Mouse (Mus musculus) mouse trophoblast stem cell (cell line): ENCODE data around the gene Elmo2.

Source experiments
- in situ Hi-C, 2 experiments: fragments of 300-500 bp; cut with MseI, MboI; formaldehyde crosslinking; loops; 2 replicates in 1 of 2; 3 replicates in 1 of 2; pipeline ENCODE4 v1.15.1; 2025

The Elmo2 gene

DNA sequence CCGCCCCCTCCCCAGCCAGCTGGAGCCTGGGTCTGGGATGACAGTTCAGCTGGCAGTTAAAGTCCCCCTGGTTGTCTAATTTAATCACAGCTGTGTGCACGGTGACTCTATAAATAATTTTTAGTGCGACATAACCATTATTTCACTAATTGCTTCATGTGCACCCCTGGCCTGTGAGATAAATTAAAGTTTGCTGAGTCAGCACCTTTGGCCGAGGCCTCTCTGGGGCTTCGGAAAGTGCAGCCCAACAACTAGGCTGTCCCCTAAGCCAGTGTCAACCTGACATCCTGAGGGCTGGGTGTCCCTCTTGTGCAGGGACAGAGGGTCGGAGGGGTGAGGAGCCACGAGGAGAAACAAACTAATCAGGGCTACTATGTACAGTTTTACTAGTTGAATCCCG lies 66.4 kb downstream of the Elmo2 start:
- in situ Hi-C loops = no loop called here

- in situ Hi-C loops = no loop called here
Observed at GRCm38 (mm10) chr2:165258321-165258720, 68.0 kb downstream of the Elmo2 start.

DNA sequence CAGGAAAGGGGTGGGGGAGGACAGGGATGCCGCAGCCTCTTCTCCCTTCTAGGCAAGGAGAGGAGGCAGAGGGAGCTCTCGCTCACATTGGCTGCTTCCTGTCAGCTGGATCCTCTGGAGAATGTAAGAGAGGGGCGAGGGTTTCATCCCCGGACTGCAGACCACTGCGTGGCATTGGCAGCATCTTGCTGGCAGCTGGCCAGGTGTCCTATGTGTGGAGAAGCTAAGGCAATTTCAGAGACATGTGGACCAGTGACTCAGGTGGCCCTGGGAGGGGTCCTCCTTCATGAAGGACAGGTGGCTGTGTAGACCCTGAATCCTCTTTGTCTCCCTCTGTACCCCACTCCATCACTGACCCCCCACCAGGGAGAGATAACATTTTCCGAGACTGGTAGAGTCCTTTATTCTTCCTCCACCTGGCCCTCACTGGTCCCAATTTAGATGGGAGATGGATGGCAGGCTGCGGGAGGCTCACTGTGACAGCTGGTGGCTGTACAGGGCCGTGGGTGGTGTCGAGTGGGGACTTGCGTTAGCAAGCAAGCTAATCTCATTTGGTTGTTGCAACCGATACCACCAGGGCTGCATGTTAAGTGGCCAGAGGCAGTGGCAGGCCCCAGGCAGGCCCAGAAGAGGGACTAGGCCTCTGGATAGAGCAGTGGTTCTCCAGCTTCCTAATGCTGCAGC lies 69.0 kb downstream of the Elmo2 start:
- in situ Hi-C loops = no loop called here

DNA sequence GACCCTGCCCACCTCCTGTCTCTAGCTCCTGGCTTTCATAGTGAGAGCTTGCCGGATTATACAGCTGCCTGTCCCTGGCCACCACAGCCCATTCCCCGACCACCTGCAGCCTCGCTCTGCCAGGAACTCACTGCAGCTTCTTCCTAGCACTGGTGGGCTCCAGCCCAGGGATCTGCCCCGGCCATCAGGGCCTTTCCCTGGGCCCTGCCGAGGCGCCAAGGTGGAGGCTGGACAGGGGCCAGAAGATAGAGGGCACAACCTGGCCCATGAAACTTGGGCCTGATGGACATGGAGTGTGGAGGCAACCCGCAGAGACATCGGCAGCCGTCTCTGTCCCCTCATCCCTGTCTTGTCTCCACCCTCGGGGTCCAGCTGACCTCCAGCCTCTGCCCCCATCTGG lies 70.1 kb downstream of the Elmo2 start:
- in situ Hi-C loops = no loop called here

- in situ Hi-C loops = no loop called here
Observed at GRCm38 (mm10) chr2:165253867-165254266, 72.4 kb downstream of the Elmo2 start.

GRCm38 (mm10) chr2:165253269-165253668 lies 73.0 kb downstream of the Elmo2 start:
- in situ Hi-C loops = no loop called here

- in situ Hi-C loops = no loop called here
Observed at GRCm38 (mm10) chr2:165252801-165253200, 73.5 kb downstream of the Elmo2 start.

DNA sequence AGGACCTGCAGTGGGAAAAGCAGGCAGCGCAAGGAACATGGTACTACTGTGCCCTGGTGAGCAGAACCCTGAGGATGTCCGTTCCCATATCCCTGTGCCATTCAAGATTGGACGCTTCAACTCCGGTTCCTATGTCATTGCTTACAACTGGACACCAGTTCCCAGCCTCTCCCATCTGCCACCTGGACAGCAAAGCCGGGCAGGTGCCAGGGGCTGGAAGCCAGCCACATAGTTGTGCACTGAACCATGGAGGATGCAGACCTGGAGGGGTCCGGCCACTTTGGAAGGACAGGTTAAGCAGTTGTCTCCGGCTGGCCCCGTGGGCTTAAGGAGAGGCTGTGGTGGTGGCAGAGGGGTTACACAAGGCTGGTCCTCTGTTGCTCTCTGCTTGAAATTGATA lies 73.9 kb downstream of the Elmo2 start:
- in situ Hi-C loops = no loop called here

DNA sequence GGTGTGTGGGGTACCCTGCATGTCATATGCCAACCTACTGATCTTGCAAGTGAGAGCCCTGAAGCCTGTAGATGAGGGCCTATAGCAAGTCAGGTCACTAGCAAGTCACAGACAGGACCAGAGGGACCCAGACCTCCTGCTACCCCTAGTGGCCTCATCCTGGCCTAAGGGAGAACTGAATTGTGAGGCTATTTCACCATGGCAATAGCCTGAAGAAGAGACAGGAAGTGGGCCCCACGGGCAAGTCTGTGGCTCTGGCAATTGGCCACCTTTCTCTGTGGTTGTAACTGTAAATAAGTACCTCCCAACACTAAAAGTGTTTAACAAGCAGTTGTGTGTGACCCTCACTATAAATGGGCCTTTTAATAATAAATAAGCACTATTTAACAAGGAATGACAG lies 75.4 kb downstream of the Elmo2 start:
- in situ Hi-C loops = no loop called here

- in situ Hi-C loops = no loop called here
Observed at GRCm38 (mm10) chr2:165248967-165249366, 77.3 kb downstream of the Elmo2 start.

DNA sequence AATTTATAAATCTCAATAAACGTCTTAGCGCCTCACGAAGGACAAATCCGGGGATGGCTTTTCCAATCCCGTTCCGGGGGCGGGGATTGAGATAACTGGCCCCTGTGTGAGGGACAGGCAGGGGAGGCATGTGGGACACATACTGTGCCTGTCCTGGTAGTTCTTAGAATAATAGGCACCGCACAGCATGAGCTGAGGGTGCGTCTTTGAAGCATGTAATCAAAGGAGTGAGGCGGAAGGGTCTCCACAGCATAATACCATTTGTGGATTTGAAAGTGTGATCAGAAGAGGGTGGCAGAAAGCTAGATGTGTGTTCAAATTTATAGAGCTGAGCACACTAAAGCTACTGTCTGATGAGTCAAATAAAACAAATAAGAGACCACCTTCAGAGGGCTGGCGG lies 79.9 kb downstream of the Elmo2 start:
- in situ Hi-C loops = no loop called here

GRCm38 (mm10) chr2:165243122-165243720 lies 83.1 kb downstream of the Elmo2 start:
- in situ Hi-C loops = no loop called here

GRCm38 (mm10) chr2:165242575-165242974 lies 83.7 kb downstream of the Elmo2 start:
- in situ Hi-C loops = no loop called here

DNA sequence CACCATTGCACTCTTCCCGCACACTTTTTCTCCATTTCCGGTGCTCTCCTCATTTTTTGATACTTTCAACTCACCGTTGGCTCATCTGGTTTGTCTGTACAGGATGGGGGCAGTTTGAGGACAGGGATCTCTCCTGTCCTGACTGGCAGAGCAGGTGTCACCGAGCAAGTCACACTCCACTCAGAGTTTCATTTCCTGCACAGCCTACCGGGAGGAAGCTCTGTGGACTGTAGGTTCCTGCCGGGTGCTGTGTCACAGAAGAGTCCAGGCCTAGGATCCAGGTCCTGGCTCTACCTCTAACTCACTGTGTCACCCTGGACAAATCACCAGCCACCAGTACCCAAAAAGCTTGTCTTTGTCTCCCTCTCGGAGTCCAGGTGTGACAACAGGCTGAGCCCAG lies 84.5 kb downstream of the Elmo2 start:
- in situ Hi-C loops = no loop called here

- in situ Hi-C loops = no loop called here
Observed at GRCm38 (mm10) chr2:165240371-165240770, 85.9 kb downstream of the Elmo2 start.

DNA sequence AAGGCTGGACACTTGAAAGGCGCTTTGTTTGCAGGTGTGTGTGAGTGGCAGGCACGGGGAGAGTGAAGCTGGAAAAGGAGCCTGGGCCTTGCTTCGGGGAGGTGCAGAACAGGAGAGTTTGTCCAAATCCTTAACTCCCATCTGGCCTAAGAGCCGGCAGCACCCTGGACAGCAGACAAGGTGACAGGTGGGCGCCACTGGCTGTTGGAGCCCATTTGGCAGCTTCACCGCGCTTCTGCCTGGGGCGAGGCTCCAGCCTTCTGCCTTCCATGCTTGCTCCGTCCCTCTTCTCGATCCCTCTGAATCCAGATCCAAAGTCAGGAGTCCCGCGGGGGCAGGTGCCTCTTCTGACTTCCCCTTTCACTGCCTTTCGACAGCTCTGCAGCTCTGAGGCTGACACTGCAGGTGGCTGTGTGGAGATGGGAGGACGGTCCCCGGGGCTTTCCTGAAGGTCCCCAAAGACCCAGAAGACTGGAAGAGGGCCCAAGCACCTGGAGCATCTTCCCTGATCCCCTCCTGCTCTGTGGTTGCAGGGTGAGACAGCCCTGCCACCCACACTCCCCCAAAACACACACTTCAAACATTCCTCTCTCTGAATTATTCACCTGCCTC lies 86.6 kb downstream of the Elmo2 start:
- in situ Hi-C loops = no loop called here

DNA sequence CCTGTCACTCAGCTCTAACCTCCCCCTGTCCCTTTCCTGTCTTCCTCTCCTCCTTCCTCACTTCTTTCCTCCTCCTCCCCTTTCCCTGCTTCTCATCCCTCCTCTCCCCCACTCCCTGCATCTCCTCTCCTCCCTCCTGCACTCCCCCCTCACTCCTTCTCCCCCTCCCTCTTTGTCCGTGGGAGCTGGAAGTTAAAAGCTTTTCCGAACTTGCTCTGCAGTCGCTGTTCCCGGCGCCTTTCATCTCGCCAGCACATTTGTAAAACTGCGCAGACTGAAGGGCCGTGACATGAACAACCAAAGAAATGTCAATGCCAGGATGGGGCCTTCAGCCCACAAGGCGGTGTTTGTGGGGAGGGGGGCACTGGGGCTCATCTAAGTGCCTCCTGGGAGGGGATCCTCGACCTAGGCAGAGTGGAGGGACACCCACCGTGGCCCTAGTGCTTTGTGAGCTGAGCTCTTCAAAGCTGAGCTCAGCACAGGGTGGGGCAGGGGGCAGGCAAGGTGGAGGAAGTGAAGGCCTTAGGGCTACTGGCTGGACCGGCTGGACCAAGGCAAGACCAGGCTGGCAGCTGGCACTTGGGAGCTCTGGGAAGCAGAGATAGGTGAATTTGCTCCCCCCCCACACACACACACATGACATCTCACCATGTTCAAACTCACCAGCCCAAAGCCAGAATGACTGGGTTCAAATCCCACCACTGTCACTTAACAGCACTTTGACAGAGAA lies 87.7 kb downstream of the Elmo2 start:
- in situ Hi-C loops = no loop called here
